Mouse (Mus musculus) heart, adult 2 months (tissue): Measurements from ENCODE around the gene Szrd1.

Source experiments
- CTCF ChIP-seq: fragments of 200-600 bp; IDR thresholded peaks from 2 replicates; pipeline ENCODE4 v1.8.1; 2022; ENCODE audit warnings: antibody characterized with exemption, mild to moderate bottlenecking, moderate library complexity
- EP300 ChIP-seq: fragments of 200-500 bp; IDR thresholded peaks from 2 replicates; pipeline ENCODE4 v1.6.1; 2011; ENCODE audit warnings: low read depth, low read length, control low read depth; ENCODE audit not compliant: insufficient read depth
- POLR2A ChIP-seq: fragments of 200-500 bp; IDR thresholded peaks from 2 replicates; pipeline ENCODE4 v1.6.1; 2011; ENCODE audit warnings: mild to moderate bottlenecking, low read depth, low read length, control low read depth; ENCODE audit not compliant: insufficient read depth

GRCm38 (mm10) chr4:141123065-141123464, 16.5 kb downstream of the Szrd1 start:
- no peak for TF ChIP-seq CTCF
- TF ChIP-seq POLR2A: no peak
- TF ChIP-seq EP300: no peak
